Mouse (Mus musculus) CH12.LX (cell line): ENCODE measurements around the gene Mgam.

Experiments used
- CTCF ChIP-seq, 2 experiments: IDR thresholded peaks in 1 of 2; conservative IDR thresholded peaks in 1 of 2; 2 replicates each; pipeline ENCODE4 v1.5.1; 2011 to 2012; ENCODE audit warnings: low read depth in 2 of 2, low read length in 2 of 2, improper control_type of control experiment in 1 of 2, inconsistent platforms in 1 of 2, mild to moderate bottlenecking in 1 of 2, moderate library complexity in 1 of 2
- ELF1 ChIP-seq: IDR thresholded peaks from 2 replicates; pipeline ENCODE4 v1.6.1; 2014; ENCODE audit warnings: low read depth, mild to moderate bottlenecking, inconsistent platforms, low read length, improper control_type of control experiment
- EP300 ChIP-seq: IDR thresholded peaks from 2 replicates; pipeline ENCODE4 v1.6.1; 2011; ENCODE audit warnings: low read length, improper control_type of control experiment
- IRF4 ChIP-seq: IDR thresholded peaks from 2 replicates; pipeline ENCODE4 v1.6.1; 2014; ENCODE audit warnings: low read depth, mild to moderate bottlenecking, inconsistent platforms, low read length, improper control_type of control experiment
- JUND ChIP-seq: conservative IDR thresholded peaks from 2 replicates; pipeline ENCODE4 v1.6.1; 2011; ENCODE audit warnings: low read depth, low read length, improper control_type of control experiment
- MAX ChIP-seq: IDR thresholded peaks from 2 replicates; pipeline ENCODE4 v1.6.1; 2011; ENCODE audit warnings: low read length, improper control_type of control experiment
- MAZ ChIP-seq: IDR thresholded peaks from 2 replicates; pipeline ENCODE4 v1.6.1; 2012; ENCODE audit warnings: low read depth, mild to moderate bottlenecking, inconsistent platforms, low read length, improper control_type of control experiment, moderate library complexity
- MEF2A ChIP-seq: IDR thresholded peaks from 2 replicates; pipeline ENCODE4 v1.6.1; 2014; ENCODE audit warnings: low read depth, mild to moderate bottlenecking, inconsistent platforms, low read length, improper control_type of control experiment, borderline replicate concordance
- MYC ChIP-seq: IDR thresholded peaks from 2 replicates; pipeline ENCODE4 v1.6.1; 2011; ENCODE audit warnings: low read depth, mild to moderate bottlenecking, improper control_type of control experiment, low read length
- NELFE ChIP-seq: IDR thresholded peaks from 2 replicates; pipeline ENCODE4 v1.6.1; 2011; ENCODE audit warnings: low read depth, low read length, improper control_type of control experiment
- NRF1 ChIP-seq: IDR thresholded peaks from 2 replicates; pipeline ENCODE4 v1.6.1; 2014; ENCODE audit warnings: low read depth, mild to moderate bottlenecking, inconsistent platforms, low read length, improper control_type of control experiment, moderate library complexity
- POLR2A ChIP-seq: IDR thresholded peaks from 2 replicates; pipeline ENCODE4 v1.6.1; 2011; ENCODE audit warnings: low read depth, mild to moderate bottlenecking, improper control_type of control experiment, low read length
- ZC3H11A ChIP-seq: IDR thresholded peaks from 2 replicates; pipeline ENCODE4 v1.6.1; 2012; ENCODE audit warnings: low read depth, mild to moderate bottlenecking, inconsistent platforms, low read length, improper control_type of control experiment

GRCm38 (mm10) chr6:40617965-40618364 is 10.7 kb upstream of the Mgam start:
- TF ChIP-seq IRF4 (0 out of 2 replicates have a peak, but pooled peaks have one; percentile 25), MAX (no peak), ELF1 (no peak), MAZ (0 out of 2 replicates have a peak, but pooled peaks have one; percentile 40), POLR2A (no peak), NELFE (0 out of 2 replicates have a peak, but pooled peaks have one; percentile 20), CTCF (conservative IDR thresholded peaks at IDR 0.05 in 1 of 2, IDR thresholded peaks at IDR 0.05 in 1 of 2; ENCODE audit: low read depth in 2 of 2, low read length in 2 of 2) (peak; percentile 58 to 82), MEF2A (peak; percentile 46; the same call in 1 of the 2 replicates), ZC3H11A (no peak), JUND (0 out of 2 replicates have a peak, but pooled peaks have one; percentile 13), MYC (no peak), NRF1 (no peak), EP300 (no peak)
